Mouse (Mus musculus): ENCODE results near the gene Jph4.

Gene Jph4

DNA sequence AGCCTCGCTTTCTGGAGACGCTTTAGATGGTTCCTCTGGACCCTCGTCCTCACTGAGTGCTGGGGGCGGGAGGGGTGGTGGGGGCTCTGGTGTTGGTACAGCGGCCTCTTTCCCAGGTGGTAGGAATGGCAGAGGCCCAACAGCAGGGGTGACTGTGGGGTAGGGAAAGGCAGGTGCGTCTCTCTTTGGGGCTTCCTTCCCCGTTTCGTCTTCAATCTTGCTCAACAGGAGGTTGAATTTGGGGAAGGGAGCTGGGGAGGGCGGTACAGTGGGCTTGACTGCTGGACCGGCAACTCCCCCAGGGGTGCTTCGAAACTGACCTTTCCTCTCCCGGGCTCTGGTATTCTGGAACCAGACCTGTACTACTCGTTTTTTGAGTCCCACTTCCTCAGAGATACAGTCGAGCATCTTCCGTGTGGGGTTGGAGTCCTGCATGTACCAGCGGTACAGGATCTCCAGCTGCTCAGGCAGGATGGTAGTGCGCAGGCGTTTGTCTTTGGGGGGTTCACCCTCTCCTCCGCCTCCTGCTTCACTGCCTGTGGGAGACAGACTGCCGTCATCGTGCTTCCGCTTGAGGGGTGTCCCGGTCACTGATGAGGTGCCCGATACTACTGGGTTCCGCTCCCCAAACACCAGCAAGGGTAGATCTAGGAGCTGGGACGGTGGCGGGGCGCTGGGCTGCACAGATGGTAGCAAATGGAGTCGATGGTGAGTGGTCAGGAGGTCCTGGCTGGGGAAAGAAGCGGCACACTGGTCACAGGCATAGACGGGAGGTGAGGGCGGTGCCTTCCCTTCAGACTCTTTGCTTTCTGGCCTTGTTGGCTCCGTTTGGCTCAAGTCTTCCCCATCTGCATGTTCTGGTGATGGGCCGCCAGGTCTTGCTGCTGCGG is 52.0 kb downstream of the Jph4 start:
- no peak for DNase-seq (ENCODE audit: low spot score in 2 of 2)

- no peak for DNase-seq (ENCODE audit: low spot score in 2 of 2)
These were observed 53.0 kb downstream of the Jph4 start for GRCm38 (mm10) chr14:55063581-55064381.

DNA sequence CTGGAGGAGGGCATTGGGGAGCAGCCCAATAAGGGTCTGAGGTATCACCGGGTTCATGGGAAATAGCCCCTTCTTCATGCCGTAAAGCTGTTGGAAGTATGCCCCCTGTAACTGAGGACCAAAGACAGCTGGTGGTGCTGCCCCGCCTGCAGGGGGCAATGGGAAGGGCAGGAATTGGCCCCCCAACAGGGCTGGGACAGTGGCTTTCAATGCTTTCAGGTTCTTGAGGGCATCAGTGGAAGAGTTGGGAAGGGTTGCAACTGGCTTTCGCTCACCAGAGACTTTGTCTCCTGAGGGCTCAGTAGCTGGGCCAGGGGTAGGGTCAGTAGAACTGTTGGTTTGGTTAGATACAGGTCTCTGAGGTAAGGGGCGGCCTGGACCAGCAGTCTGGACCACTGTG is 53.6 kb downstream of the Jph4 start:
- DNase-seq (ENCODE audit: low spot score in 2 of 2) = no peak

DNA sequence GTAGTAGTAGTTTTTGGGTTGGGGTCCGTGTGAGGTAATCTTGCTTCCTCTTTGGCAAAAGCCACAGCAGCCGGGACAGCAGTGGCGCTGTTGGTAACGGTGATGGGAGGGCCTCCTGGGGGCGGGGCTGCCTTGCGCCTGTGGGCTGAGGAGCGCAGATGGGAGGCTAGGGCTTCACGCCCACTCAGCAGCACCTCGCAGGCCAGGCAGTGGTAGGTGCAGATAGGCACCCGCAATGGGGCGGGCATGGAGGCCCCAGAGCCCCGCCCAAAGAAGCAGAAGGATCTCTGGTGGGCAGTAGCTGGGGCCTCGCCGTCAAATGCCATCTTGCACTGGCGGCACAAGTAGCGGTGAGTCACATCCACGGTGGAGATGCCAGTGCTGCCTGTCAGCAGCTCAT is 54.1 kb downstream of the Jph4 start:
- peak; percentile 72 for DNase-seq (ENCODE audit: low spot score in 2 of 2)

GRCm38 (mm10) chr14:55061845-55062244 is 54.9 kb downstream of the Jph4 start:
- DNase-seq (ENCODE audit: low spot score in 2 of 2) = no peak

GRCm38 (mm10) chr14:55059931-55060330 is 56.8 kb downstream of the Jph4 start:
- DNase-seq (ENCODE audit: low spot score in 2 of 2) = no peak

DNA sequence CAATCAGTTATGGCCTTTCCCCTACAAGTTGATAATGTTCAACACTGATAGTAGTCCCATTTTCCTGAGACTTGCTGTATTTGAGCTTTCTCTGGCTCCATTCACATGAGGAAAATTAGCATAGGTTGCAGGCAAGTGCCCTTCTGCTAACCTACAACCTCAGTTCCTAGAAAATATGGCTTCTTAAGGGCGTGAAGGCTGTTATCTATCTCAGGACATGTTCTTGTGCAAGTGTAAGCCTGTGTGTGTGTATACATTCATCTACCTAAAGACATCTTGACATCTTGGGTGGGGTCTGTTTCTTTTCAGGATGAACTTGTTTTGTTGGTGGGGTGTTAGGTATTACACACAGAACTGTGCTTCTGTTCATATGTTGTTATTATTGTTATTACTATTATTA is 57.7 kb downstream of the Jph4 start:
- DNase-seq (ENCODE audit: low spot score in 2 of 2) = no peak

All from right cerebral cortex, postnatal 36 days (tissue).